Comparison of ENCODE assay signal across 16 mouse cellular contexts in genomic region chr5:143517436-143517835, GRCm38 (mm10). TPM values are rescaled to one million over a fixed set of nuclear protein-coding genes. Genes with fewer than 3 reads are reported as not detected.
DNase-seq lines count a peak whose midpoint lies in the region; ATAC-seq and TF ChIP-seq lines count a peak whose summit lies in the region.
"Had no signal": no experiment of that assay in that cellular context is flagged by ENCODE, and none has a peak within 500 bp of the region (broad histone marks: within the 10 kb centered on the region; RNA-seq: fewer than 3 reads in every experiment).

No protein-coding gene starts in this region.

- H3K27me3 ChIP-seq in heart, postnatal 0 days (ENCODE audit: control insufficient read depth, insufficient read depth, low read length), result no peaks in the 10 kb centered on the region
- no peaks in the 10 kb centered on the region for H3K27me3 ChIP-seq in lung, postnatal 0 days (replicated peaks; ENCODE audit: insufficient read depth, low read length)
- no peaks in the 10 kb centered on the region for H3K27me3 ChIP-seq in stomach, embryonic 16.5 days (ENCODE audit: control insufficient read depth, insufficient read depth, low read length)
- H3K27me3 ChIP-seq: forebrain, embryonic 13.5 days; hindbrain, embryonic 13.5 days had no signal

- peaks cover 54% of the 10 kb centered on the region for H3K4me1 ChIP-seq in heart, postnatal 0 days (ENCODE audit: control insufficient read depth, insufficient read depth)
- H3K4me1 ChIP-seq in lung, postnatal 0 days (ENCODE audit: insufficient read depth, low read depth, low read length), result peaks cover 22% of the 10 kb centered on the region; the same call in 1 of the 2 replicates
- peaks cover 49% of the 10 kb centered on the region for H3K4me1 ChIP-seq in lung, adult 2 months (ENCODE audit: control insufficient read depth, insufficient read depth, low read length)
- peaks cover 56% of the 10 kb centered on the region for H3K4me1 ChIP-seq in stomach, embryonic 16.5 days (ENCODE audit: control insufficient read depth, insufficient read depth, low read length)

- H3K4me2 ChIP-seq in heart, postnatal 0 days (ENCODE audit: low read depth, low read length), result no peak overlapping the region
- H3K4me2 ChIP-seq in lung, postnatal 0 days (replicated peaks; ENCODE audit: low read depth, low read length), result no peak overlapping the region
- peak overlapping the region; percentile 22 for H3K4me2 ChIP-seq in stomach, embryonic 16.5 days (ENCODE audit: low read depth, low read length)
- H3K4me2 ChIP-seq: forebrain, embryonic 13.5 days; hindbrain, embryonic 13.5 days had no signal

- TF ChIP-seq POLR2A in lung, adult 2 months (IDR thresholded peaks at IDR 0.05; ENCODE audit: borderline replicate concordance, extremely low read depth, low read depth, low read length), result no peak

- DNase-seq in heart, postnatal 0 days (ENCODE audit: low spot score), result peak; percentile 30
- DNase-seq in heart, postnatal 36 days, result no peak
- DNase-seq in lung, postnatal 0 days (ENCODE audit: low spot score), result peak; percentile 70
- no peak for DNase-seq in lung, adult 2 months
- no peak for DNase-seq in retina, postnatal 1 day
- DNase-seq: cerebellum, adult 11-12 months; gastrocnemius, postnatal 36 days; right cerebral cortex, adult 18-20 months; thymus, postnatal 36 days had no signal

- peaks cover 48% of the 10 kb centered on the region for H3K36me3 ChIP-seq in heart, postnatal 0 days (replicated peaks; ENCODE audit: control insufficient read depth, insufficient read depth, low read length)
- peaks cover 23% of the 10 kb centered on the region for H3K36me3 ChIP-seq in lung, postnatal 0 days (ENCODE audit: insufficient read depth, low read length)
- H3K36me3 ChIP-seq in stomach, embryonic 16.5 days (ENCODE audit: control insufficient read depth, insufficient read depth, low read length), result peaks cover 18% of the 10 kb centered on the region; the same call in 1 of the 2 replicates

- peak; percentile 17; the same call in 1 of the 2 replicates for TF ChIP-seq CTCF in heart, postnatal 0 days (IDR thresholded peaks at IDR 0.05; ENCODE audit: low read depth)
- peak; percentile 32 for TF ChIP-seq CTCF in lung, postnatal 0 days (IDR thresholded peaks at IDR 0.05)
- no peak for TF ChIP-seq CTCF in lung, adult 2 months (IDR thresholded peaks at IDR 0.05; ENCODE audit: insufficient read depth, low read length)

- ATAC-seq in heart, postnatal 0 days (ENCODE audit: insufficient read depth, low read depth), result 0 out of 2 replicates have a peak, but pooled peaks have one; percentile 30
- ATAC-seq in lung, postnatal 0 days, result peak; percentile 65
- ATAC-seq in common myeloid progenitor, adult 5-6 weeks (replicated peaks; ENCODE audit: low read depth, poor library complexity, severe bottlenecking), result peak; percentile 40; the same call in 1 of the 2 replicates
- ATAC-seq in stomach, embryonic 16.5 days (ENCODE audit: insufficient read depth, low FRiP score), result no peak
- ATAC-seq: forebrain, embryonic 13.5 days; midbrain, embryonic 16.5 days had no signal

- peak overlapping the region; percentile 57; the same call in 1 of the 2 replicates for H3K27ac ChIP-seq in heart, postnatal 0 days (ENCODE audit: low read depth)
- peak overlapping the region; percentile 54; the same call in 1 of the 2 replicates for H3K27ac ChIP-seq in lung, postnatal 0 days (ENCODE audit: low read length)
- peak overlapping the region; percentile 95 for H3K27ac ChIP-seq in stomach, embryonic 16.5 days (ENCODE audit: low read length)
- H3K27ac ChIP-seq: forebrain, embryonic 13.5 days; hindbrain, embryonic 13.5 days; left cerebral cortex, adult 2 months; liver, embryonic 14.5 days had no signal

- TF ChIP-seq EP300 in heart, postnatal 0 days (IDR thresholded peaks at IDR 0.05; ENCODE audit: low read depth), result no peak
- no peak for TF ChIP-seq EP300 in lung, postnatal 0 days (IDR thresholded peaks at IDR 0.05)

- no peak overlapping the region for H3K4me3 ChIP-seq in heart, postnatal 0 days (ENCODE audit: low read depth, low read length)
- no peak overlapping the region for H3K4me3 ChIP-seq in lung, postnatal 0 days (ENCODE audit: low read depth, low read length)
- H3K4me3 ChIP-seq in lung, adult 2 months (replicated peaks; ENCODE audit: extremely low read depth, low read depth, low read length), result no peak overlapping the region
- no peak overlapping the region for H3K4me3 ChIP-seq in stomach, embryonic 16.5 days (replicated peaks; ENCODE audit: low read length)
- H3K4me3 ChIP-seq: forebrain, embryonic 13.5 days; hindbrain, embryonic 13.5 days; left cerebral cortex, adult 2 months had no signal

- H3K9ac ChIP-seq in heart, postnatal 0 days (replicated peaks; ENCODE audit: low read depth, low read length), result no peak overlapping the region
- H3K9ac ChIP-seq in lung, postnatal 0 days (replicated peaks; ENCODE audit: low read depth), result no peak overlapping the region
- peak overlapping the region; percentile 16; the same call in 1 of the 2 replicates for H3K9ac ChIP-seq in stomach, embryonic 16.5 days (ENCODE audit: low read length)
- H3K9ac ChIP-seq: forebrain, embryonic 13.5 days; hindbrain, embryonic 13.5 days; liver, embryonic 14.5 days had no signal

- intact Hi-C loops in heart, postnatal 36 days (cut with DNase I), result no loop called here

- no peaks in the 10 kb centered on the region for H3K9me3 ChIP-seq in heart, postnatal 0 days (replicated peaks; ENCODE audit: control insufficient read depth, low read length)
- H3K9me3 ChIP-seq in lung, postnatal 0 days (ENCODE audit: low read length), result no peaks in the 10 kb centered on the region
- no peaks in the 10 kb centered on the region for H3K9me3 ChIP-seq in stomach, embryonic 16.5 days (replicated peaks; ENCODE audit: control insufficient read depth, low read length)
- H3K9me3 ChIP-seq: forebrain, embryonic 13.5 days; hindbrain, embryonic 13.5 days had no signal

- 45% methylated on average over 6 of the region's 6 CpGs for WGBS in heart, postnatal 0 days
- WGBS in lung, postnatal 0 days, result 50% methylated on average over 6 of the region's 6 CpGs
- 28% methylated on average over 6 of the region's 6 CpGs for WGBS in lung, adult 2 months
- WGBS in stomach, embryonic 16.5 days, result 40% methylated on average over 6 of the region's 6 CpGs

RNA-seq across cellular contexts. Expression of gene Rac1, which starts 10.4 kb away (rescaled TPM):
- 135 and 194 TPM in 2 replicates for total RNA-seq in heart, postnatal 0 days (2014; rRNA removed; ENCODE audit: low replicate concordance)
- 241 and 249 TPM in 2 replicates for polyA plus RNA-seq in heart, postnatal 0 days (2015; fragmentation: Nextera tagmentation; extraction: Ambion mirVana)
- total RNA-seq in heart, postnatal 36 days (2021), result 100 to 1,000 TPM; 239 to 240 TPM
- polyA plus RNA-seq in lung, postnatal 0 days (2015; fragmentation: Nextera tagmentation; extraction: Ambion mirVana), result 439 and 450 TPM in 2 replicates
- polyA plus RNA-seq in lung, adult 2 months (2012; rRNA removed), result 228 and 400 TPM in 2 replicates
- 113 and 129 TPM in 2 replicates for total RNA-seq in common myeloid progenitor, adult 5-6 weeks (2017)
- 195 and 223 TPM in 2 replicates for polyA plus RNA-seq in stomach, embryonic 16.5 days (2015; fragmentation: Nextera tagmentation; extraction: Ambion mirVana)

RNA-seq across cellular contexts. Expression of gene Daglb, which starts 53.1 kb away (rescaled TPM):
- 11.3 and 12.8 TPM in 2 replicates for total RNA-seq in heart, postnatal 0 days (2014; rRNA removed; ENCODE audit: low replicate concordance)
- polyA plus RNA-seq in heart, postnatal 0 days (2015; fragmentation: Nextera tagmentation; extraction: Ambion mirVana), result 7.9 and 8.0 TPM in 2 replicates
- 1 to 10 TPM; 8.2 to 9.0 TPM for total RNA-seq in heart, postnatal 36 days (2021)
- polyA plus RNA-seq in lung, postnatal 0 days (2015; fragmentation: Nextera tagmentation; extraction: Ambion mirVana), result 5.9 and 6.0 TPM in 2 replicates
- 16.5 and 18.1 TPM in 2 replicates for polyA plus RNA-seq in lung, adult 2 months (2012; rRNA removed)
- 6.8 and 7.4 TPM in 2 replicates for total RNA-seq in common myeloid progenitor, adult 5-6 weeks (2017)
- polyA plus RNA-seq in stomach, embryonic 16.5 days (2015; fragmentation: Nextera tagmentation; extraction: Ambion mirVana), result 10.3 and 11.5 TPM in 2 replicates

Comparison
In these comparisons a context has a peak if more than half of its experiments do, and no peak if none do; other contexts are left out.
1. DNase-seq: peak in heart, postnatal 0 days (single experiment) and lung, postnatal 0 days (single experiment); none in heart, postnatal 36 days (0 of 2), lung, adult 2 months (single experiment) and retina, postnatal 1 day (single experiment).
2. Peak in every context shown above with its lines, with median percentiles within 50 percentile points of each other: H3K27ac ChIP-seq.